Mouse (Mus musculus) testis, adult 2 months (tissue): ENCODE measurements at regions not wholly inside any gene's neighbourhood (a gene's known extent, or its start where the extent isn't known, plus 50 kb on each side); places are given as distances from the start of the nearest gene placed in this dataset.

Experiments
- CTCF ChIP-seq: fragments of 200-500 bp; IDR thresholded peaks from 2 replicates; pipeline ENCODE4 v1.5.1; 2012; ENCODE audit warnings: low read depth, mild to moderate bottlenecking, inconsistent platforms, low read length, moderate library complexity; ENCODE audit not compliant: control insufficient read depth, insufficient read depth, insufficient replicate concordance
- POLR2A ChIP-seq: fragments of 200-500 bp; IDR thresholded peaks from 2 replicates; pipeline ENCODE4 v1.6.1; 2012; ENCODE audit warnings: low read depth, mild to moderate bottlenecking, inconsistent platforms, low read length, moderate library complexity; ENCODE audit not compliant: control insufficient read depth

DNA sequence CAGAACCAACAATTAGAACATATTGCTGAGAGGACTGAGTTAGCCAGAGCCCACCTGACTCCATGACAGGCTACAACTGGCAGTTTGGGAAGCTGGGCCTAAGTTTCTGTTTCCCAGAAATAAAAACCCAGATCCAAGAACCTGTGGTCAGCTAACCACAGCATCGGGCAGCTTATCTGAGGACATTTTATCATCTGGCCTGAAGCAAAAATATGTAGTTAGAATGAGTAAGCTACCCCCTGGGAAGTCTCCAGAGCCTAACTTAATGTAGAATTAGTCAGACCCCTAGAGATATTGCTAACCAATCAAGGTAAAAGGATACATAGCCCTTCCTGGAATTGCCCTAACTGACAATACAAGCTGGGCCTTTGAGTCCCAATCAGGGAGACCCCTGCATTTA lies 124.7 kb upstream of the Fer start:
- TF ChIP-seq POLR2A, result no peak
- TF ChIP-seq CTCF, result no peak
